Mouse (Mus musculus): ENCODE results near the gene Ahsa1.
A peak's percentile ranks its signal among the peaks of the same experiment; 100 is the strongest.
"Not testable (repeated sequence)": the region's sequence is repeated elsewhere in the genome, so short reads cannot be mapped to it uniquely, and the experiment has no call there.

Ahsa1 gene

GRCm38 (mm10) chr12:87266108-87266826 lies at the start of gene Ahsa1, which contains the start of gene Vipas39:
TSS of gene Ahsa1 (plus strand) at chr12:87266479.
TSS of gene Vipas39 (minus strand) at chr12:87266256.
- DNase-seq (ENCODE audit: low spot score in 2 of 2), result peak; percentile 93 to 96

GRCm38 (mm10) chr12:87217596-87217995 lies 48.7 kb upstream of the Ahsa1 start:
- no peak for DNase-seq (ENCODE audit: low spot score in 2 of 2)

- DNase-seq (ENCODE audit: low spot score in 2 of 2), result no peak
Measured at GRCm38 (mm10) chr12:87219362-87219761, 46.9 kb upstream of the Ahsa1 start.

- DNase-seq (ENCODE audit: low spot score in 2 of 2), result no peak
Measured at GRCm38 (mm10) chr12:87224950-87225349, 41.3 kb upstream of the Ahsa1 start.

- DNase-seq (ENCODE audit: low spot score in 2 of 2), result no peak
Measured at GRCm38 (mm10) chr12:87226801-87227200, 39.5 kb upstream of the Ahsa1 start.

- DNase-seq (ENCODE audit: low spot score in 2 of 2), result no peak
Measured at GRCm38 (mm10) chr12:87229633-87230032, 36.6 kb upstream of the Ahsa1 start.

- no peak for DNase-seq (ENCODE audit: low spot score in 2 of 2)
Measured at GRCm38 (mm10) chr12:87230379-87230895, 35.8 kb upstream of the Ahsa1 start.

- no peak for DNase-seq (ENCODE audit: low spot score in 2 of 2)
Measured at GRCm38 (mm10) chr12:87236882-87237483, 29.3 kb upstream of the Ahsa1 start.

- DNase-seq (ENCODE audit: low spot score in 2 of 2), result no peak
Measured at GRCm38 (mm10) chr12:87238632-87239031, 27.6 kb upstream of the Ahsa1 start, which contains the start of gene Noxred1. TSS of gene Noxred1 (minus strand) at chr12:87238732.

GRCm38 (mm10) chr12:87250161-87250560 lies 16.1 kb upstream of the Ahsa1 start:
- DNase-seq (ENCODE audit: low spot score in 2 of 2), result no peak

GRCm38 (mm10) chr12:87253878-87254277 lies 12.4 kb upstream of the Ahsa1 start:
- no peak for DNase-seq (ENCODE audit: low spot score in 2 of 2)

GRCm38 (mm10) chr12:87256629-87257028 lies 9.7 kb upstream of the Ahsa1 start:
- no peak for DNase-seq (ENCODE audit: low spot score in 2 of 2)

- DNase-seq (ENCODE audit: low spot score in 2 of 2), result no peak
Measured at GRCm38 (mm10) chr12:87260562-87260961, 5.7 kb upstream of the Ahsa1 start.

- DNase-seq (ENCODE audit: low spot score in 2 of 2), result no peak
Measured at GRCm38 (mm10) chr12:87265444-87265843, 835 bp upstream of the Ahsa1 start.

- no peak for DNase-seq (ENCODE audit: low spot score in 2 of 2)
Measured at GRCm38 (mm10) chr12:87266827-87267603, 736 bp downstream of the Ahsa1 start.

GRCm38 (mm10) chr12:87267682-87268081 lies 1.4 kb downstream of the Ahsa1 start:
- no peak for DNase-seq (ENCODE audit: low spot score in 2 of 2)

- no peak for DNase-seq (ENCODE audit: low spot score in 2 of 2)
Measured at GRCm38 (mm10) chr12:87274853-87275831, 8.9 kb downstream of the Ahsa1 start.

- DNase-seq (ENCODE audit: low spot score in 2 of 2), result not testable (repeated sequence)
Measured at GRCm38 (mm10) chr12:87277251-87277650, 11.0 kb downstream of the Ahsa1 start.

GRCm38 (mm10) chr12:87278118-87278730 lies 11.9 kb downstream of the Ahsa1 start:
- DNase-seq (ENCODE audit: low spot score in 2 of 2), result no peak

GRCm38 (mm10) chr12:87279350-87279749 lies 13.1 kb downstream of the Ahsa1 start:
- DNase-seq (ENCODE audit: low spot score in 2 of 2), result no peak

- DNase-seq (ENCODE audit: low spot score in 2 of 2), result no peak
Measured at GRCm38 (mm10) chr12:87279879-87280278, 13.6 kb downstream of the Ahsa1 start.

Measured in heart, adult 9 months (tissue).